Mouse (Mus musculus): ENCODE measurements around the gene Fbln1.

- no peak for TF ChIP-seq CTCF (IDR thresholded peaks at IDR 0.05; ENCODE audit: low read depth, low read length)
- TF ChIP-seq POLR2A (IDR thresholded peaks at IDR 0.05; ENCODE audit: extremely low read depth, insufficient read depth, low read length): no peak
These were observed 73.2 kb downstream of the Fbln1 start for GRCm38 (mm10) chr15:85278986-85279385.
